Mouse (Mus musculus) granulocyte monocyte progenitor cell, adult 5-6 weeks (primary cell): ENCODE results near the gene E430018J23Rik. TPM values are rescaled to one million over a fixed set of nuclear protein-coding genes. Genes with fewer than 3 reads are reported as not detected.
"Not testable (repeated sequence)": the region's sequence is repeated elsewhere in the genome, so short reads cannot be mapped to it uniquely, and the experiment has no call there.

Experiments used
- ATAC-seq: replicated peaks from 2 replicates; pipeline ENCODE4 v1.8.0; 2016; ENCODE audit warnings: mild to moderate bottlenecking, moderate TSS enrichment, inconsistent platforms; ENCODE audit not compliant: poor library complexity, severe bottlenecking
- total RNA-seq, 2 experiments: library from RNA; stranded (forward) in 1 of 2; stranded (reverse) in 1 of 2; fragments of 200-712, 200-1000 nt in 1 of 2; fragments of >200 nt in 1 of 2; fragmentation: Nextera tagmentation in 1 of 2; gene quantifications; 2 replicates each; pipeline ENCODE4 v1.2.3; 2014 to 2017

E430018J23Rik gene
- total RNA-seq (2014; fragmentation: Nextera tagmentation) (2.5 TPM in 1 of 2 replicates, not detected in the other), total RNA-seq (2017) (4.2 and 8.9 TPM in 2 replicates)

DNA sequence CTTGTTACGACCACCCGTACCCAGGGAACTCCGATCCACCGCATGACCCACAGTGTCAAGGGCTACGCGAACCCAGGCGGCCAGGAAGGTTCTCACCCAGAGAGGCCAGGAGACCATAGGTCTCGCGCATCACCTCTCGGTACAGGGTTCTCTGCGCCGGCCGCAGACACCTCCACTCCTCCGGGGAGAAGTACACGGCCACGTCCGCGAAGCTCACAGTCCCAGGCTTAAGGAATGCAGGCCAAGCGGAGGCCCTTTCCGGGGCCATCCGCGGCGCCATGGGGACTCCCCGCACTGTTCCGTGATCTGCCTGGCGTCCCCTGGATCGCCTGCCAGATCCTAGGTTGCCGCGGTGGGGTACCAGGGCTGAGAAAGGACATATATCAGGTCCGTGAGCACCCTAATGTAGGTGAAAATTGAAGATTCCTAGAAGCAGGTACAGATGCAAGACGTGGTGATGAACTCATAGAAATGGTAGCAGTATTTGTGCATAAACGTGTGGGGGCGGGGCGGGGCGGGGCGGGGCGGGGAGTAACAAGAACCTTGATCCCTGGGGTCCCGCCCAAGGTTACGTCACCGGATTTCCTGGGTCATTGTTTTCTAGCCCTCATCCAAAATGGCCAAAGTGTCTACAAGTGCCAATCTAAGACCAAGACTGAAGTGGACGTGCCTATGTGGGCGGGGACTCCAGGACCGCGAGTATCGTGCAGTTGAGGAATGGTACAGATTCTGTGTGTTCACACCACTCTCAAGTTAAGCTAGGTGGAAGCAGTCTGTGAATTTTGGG is at the start of gene E430018J23Rik:
Gene E430018J23Rik (minus strand): TSS at position 473 of the 787 bp plus-strand sequence.
- ATAC-seq, result peak; percentile 96

DNA sequence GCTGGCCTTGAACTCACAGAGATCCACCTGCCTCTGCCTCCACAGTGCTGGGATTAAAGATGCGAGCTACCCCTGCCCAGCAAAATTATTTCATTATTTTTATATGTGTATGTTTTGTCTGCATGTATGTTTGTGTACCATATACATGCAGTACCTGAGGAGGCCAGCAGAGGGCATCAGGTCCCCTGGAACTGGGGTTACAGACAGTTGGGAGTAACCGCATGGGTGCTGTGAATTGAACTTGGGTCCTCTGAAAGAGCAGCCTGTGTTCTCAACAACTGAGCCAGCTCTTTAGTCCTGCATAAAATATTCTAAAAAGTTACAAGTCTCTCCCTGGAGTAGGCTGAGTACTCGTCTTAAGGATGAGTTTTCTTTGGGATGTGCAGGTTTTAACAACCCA is 44.3 kb upstream of the E430018J23Rik start:
- 0 out of 2 replicates have a peak, but pooled peaks have one; percentile 27 for ATAC-seq

DNA sequence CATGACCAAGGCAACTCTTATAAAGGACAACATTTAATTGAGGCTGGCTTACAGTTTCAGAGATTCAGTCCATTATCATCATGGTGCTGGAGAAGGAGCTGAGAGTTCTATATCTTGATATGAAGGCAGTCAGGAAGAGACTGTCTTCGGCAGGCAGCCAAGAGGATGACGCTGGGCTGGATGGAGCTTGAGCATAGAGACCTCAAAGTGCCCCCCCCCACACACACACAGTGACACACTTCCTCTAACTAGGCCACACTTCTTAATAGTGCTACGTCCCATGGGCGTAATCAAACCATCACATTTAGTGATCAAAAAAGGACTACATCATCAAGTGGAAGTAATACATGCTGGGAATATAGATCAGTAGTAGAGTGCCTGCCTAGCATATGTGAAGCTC is 41.8 kb upstream of the E430018J23Rik start:
- no peak for ATAC-seq

DNA sequence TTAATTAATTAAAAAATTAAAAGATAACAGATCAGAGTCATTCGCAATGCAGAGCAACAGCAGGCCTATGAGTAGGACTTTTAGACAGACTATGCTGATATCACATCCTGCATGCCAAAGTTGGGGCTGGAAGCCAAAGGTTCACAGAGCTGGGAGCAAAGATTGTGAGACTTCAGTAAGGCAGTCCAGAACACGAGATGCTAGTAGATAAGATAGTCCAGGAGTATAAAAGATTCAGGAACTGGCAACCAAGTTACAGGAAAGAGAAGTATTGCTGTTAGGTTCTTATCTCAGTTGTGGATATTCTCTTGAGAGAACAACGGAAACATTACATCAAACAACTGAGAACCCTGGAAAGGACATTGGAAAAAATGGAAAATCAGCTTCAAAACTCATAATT is 32.9 kb upstream of the E430018J23Rik start:
- ATAC-seq, result no peak

DNA sequence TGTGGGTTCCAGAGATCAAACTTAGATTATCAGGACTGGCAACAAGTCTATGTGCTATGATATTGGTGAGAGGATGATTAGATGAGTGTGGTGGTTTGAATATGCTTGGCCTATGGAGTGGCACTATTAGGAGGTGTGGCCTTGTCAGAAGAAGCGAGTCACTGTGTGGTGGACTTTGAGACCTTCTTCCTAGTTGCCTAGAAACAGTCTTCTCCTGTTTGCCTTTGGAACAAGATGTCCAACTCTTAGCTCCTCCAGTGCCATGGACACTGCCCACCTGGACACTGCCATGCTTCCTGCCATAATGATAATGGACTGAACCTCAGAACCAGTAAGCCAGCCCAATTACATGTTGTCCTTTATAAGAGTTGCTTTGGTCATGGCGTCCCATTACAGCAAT is 32.5 kb upstream of the E430018J23Rik start:
- ATAC-seq, result no peak

DNA sequence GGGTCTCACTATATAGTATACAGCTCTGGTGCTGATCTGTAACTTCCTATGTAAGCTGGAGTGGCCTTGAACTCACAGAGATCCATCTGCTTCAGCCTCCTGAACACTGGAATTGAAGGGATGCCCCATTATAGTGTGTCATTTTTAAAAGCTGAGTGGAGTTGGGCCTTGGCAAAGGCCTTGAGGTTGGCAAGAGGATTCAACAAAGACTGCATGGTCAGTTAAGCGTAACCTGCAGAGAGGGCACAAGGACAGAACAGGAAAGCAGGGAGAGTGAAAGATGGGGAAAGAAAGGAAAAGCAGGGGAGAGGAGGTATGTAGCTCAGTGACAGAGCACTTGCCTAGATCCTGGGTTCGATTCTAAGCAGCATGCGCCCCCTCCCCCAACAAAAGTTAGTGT is 31.9 kb upstream of the E430018J23Rik start:
- no peak for ATAC-seq

DNA sequence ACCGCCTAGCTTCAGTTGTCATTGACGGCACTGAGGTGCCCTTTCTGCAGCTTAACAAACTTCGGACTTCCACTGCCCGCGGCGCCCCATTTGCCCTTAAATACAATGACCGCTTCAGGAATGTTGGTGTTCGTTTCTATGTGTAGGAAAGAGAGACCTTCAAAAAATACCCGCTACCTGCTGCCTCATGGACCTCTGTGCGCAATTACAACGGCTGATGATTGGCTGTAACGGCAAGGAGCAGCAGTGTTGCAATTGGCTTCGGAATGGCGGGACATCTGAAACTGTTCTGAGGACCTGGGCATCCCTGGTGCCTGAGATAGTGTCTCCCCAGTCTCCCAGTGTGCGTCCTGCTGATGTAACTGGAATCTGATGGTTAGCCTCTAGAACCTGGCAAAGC is 28.8 kb upstream of the E430018J23Rik start:
- ATAC-seq, result peak; percentile 56

DNA sequence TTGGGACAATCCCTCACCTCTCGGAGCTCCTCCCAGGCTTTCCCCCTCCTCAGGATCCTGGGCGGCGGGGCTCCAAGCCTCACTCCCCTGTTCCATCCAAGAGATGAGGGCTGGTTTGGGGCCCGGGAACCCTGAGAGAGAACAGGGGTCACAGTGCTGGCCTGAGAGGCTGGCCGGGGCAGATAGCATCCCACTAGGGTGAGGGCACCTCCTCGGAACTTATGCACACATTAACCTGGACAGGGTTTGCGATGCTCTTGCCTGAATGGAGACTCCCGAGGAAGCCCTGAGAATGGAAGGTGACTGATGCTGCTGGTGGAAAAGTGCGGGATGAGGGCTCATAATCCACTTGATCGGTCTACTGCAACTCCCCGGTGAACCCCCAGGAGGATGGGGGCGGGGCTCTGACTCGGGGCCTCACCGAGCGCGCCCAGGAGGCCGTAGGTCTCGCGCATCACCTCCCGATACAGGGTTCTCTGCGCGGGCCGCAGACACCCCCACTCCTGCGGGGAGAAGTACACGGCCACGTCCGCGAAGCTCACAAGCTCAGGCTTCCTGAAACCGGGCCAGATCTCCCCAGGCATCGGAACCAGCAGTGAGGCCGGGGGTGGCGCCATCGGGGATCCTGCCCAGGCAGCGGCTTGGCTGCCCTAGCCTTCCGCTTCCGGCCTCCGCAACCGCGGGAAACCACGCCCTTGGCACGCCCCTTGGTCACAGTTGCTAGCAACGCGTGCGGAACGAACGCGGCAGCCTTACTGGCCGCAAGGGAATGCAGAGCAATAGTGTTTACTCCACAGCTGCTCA is 28.2 kb upstream of the E430018J23Rik start, which contains the start of gene Zfp688:
Gene Zfp688 (minus strand): TSS at position 681 of the 804 bp plus-strand sequence.
- peak; percentile 97 for ATAC-seq

DNA sequence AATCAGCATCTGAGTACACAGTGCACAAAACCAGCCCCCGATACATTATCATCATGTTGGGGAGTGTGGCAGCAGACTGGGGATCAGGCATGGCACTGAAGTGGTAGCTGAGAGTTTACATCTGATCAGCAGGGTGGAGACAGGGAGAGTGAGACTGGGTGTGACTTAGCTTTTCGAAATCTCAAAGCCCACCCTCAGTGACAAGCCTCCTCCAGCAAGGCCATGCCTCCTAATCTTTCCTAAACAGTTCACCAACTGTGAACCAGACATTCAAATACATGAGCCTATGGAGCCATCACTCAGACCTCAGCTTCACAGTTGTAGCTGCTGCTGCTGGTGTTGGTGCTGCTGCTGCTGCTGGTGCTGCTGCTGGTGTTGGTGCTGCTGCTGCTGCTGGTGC is 18.0 kb upstream of the E430018J23Rik start:
- ATAC-seq, result no peak

DNA sequence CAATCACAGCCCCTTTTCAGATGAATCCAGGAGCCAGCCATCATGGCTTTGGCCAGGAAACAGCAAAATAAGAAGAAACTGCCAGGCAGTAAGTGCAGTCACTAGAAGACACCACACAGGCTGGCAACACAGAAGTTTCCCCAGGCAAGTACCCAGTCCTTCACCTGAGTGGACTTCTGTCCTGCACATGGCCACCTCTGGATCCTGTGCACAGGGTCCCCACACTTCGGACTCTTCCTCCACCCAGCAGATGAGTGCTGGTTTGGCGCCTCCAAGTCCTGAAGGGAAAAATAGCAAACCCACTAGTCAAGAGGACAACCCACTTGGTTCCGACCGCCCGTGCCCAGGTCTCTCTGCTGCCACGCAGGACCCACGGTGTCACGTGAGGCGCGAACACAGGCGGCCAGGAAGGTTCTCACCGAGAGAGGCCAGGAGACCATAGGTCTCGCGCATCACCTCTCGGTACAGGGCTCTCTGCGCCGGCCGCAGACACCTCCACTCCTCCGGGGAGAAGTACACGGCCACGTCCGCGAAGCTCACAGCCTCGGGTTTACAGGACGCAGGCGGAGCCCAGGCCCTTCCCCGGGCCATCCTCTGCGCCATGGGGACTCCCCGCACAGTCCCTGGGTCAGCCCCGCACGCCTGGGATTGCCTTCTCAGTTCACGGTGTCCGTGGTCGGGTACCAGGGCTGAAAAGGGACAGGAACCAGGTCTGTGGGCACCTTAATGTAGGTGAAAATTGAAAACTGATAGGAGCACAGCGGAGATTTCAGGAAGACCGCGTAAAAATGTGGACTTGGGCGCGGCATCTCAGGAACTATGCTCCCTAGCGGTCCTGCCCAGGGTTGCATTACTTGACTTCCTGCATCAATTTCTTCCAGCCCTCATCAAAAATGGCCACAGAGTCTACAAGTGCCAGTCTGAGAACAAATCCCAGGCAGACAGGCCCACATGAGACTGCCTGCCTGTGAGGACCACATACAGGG is 12.9 kb upstream of the E430018J23Rik start, which contains the start of gene Zfp764:
Gene Zfp764 (minus strand): TSS at position 821 of the 986 bp plus-strand sequence.
- peak; percentile 89 for ATAC-seq

DNA sequence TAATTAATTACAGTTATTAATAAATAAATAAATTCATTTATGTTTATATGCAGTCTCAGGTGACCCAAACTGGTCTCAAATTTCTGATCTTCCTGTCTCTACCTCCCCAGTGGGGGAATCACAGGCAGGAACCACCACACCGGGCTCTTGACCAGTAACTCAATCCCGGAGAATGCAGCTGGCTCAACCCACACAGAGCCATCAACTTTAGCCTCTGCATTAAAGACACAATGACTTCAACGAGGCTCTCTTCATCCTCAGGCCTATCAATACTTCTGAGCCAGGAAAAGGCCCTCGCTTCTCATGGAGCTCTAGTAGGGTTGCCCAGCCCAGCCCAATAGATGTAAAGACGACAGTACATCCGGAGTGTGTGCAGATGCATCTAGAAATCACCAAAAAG is 10.7 kb upstream of the E430018J23Rik start:
- ATAC-seq, result not testable (repeated sequence)

DNA sequence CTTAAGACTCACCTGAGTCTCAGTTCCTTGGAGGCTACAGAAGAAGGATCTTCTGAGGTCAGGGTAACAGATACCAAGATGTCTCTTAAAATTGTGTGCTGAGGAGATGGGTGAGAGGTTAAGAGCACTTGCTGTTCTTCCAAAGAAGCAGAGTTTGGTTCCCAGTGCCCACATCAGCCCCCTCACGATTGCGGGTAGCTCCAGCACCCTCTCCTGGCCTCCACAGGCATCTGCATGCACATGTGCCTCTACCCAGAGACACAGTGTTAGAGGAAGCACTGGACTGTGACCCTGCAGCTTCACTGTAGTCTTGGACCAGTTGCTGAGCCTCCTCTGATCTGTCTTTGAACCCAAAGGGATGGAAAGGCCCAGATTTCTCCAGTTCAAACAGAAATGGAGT is 9.6 kb upstream of the E430018J23Rik start:
- no peak; the same call in 1 of the 2 replicates for ATAC-seq

DNA sequence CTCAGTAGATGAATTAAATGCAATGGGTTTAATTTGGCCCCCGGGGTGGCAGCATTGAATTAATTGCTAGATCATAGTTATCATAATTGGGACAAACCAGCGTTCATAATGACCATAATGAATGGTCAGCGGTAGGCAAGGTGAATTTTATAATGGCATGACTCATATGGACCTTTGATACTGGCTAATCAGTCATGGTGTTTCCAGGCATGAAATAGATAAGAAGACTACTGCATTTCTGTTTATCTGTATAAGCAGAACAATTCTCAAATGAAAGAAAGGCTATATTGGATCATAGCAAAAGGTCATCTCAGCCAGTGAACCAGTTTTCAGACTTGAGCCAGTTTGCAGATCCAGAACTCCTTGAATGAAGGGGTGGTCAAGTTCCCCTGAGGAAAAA is 6.9 kb upstream of the E430018J23Rik start:
- no peak for ATAC-seq

DNA sequence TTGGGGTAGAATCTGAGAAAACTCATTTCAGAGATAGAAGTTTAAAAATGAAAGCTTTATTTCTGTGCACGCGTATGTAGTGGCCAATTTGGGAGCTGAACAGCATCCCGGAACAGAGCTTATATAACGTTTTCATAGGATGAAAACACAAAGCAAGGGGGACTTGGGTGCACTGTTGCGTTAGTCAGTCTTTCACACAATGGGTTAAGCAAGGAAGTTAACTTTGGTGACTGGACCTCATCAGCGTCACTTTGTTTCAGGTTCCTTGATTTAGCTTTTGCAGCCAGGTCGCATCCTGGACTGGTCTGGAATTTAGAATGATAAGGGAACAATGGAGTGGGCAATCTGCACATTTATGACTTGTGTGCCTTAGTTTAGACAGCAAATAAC is 510 bp upstream of the E430018J23Rik start:
- ATAC-seq, result peak; percentile 33; the same call in 1 of the 2 replicates

DNA sequence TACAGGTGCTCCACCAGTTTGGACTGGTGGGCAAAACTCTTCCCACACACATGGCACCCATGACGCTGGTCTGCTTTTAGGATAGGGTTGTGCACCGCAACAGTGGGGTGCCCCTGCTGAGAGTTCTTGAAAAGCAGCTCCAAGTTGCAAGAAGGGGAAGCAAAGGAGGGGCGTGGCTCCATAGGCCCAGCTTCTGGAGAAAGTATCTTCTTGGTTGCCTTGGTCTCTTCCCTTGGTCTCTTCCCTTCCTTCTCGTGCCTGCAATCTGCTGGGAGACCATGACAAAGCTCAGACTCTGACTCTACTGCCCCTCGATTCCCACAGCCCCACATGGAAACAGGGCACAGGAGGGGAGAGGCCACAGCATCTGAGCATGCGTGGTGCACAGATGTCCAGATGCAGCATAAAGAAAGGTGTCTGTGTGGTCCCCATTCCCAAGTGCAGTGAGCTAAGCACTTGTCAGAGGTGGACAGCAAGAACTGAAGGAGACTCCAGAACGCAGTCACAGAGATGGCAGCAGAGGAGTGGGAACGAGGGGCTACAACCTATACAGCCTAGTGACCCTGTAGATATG is 1.1 kb downstream of the E430018J23Rik start:
- peak; percentile 22 for ATAC-seq

DNA sequence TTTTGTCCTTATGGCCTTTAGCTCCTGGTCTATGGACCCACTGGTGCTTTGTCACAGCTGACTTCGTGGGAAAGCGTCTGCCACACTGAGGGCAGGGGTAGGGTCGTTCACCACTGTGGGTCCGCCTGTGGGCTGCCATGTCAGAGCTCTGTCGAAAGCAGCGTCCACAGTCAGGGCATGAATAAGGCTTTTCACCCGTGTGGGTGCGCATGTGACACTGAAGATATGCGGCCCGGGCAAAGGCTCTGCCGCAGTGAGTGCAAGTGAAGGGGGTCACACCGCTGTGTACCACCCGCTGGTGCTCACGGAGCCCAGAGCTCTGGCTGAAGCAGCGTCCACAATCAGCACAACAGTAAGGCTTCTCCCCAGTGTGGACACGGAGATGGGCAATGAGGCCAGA is 1.9 kb downstream of the E430018J23Rik start:
- ATAC-seq, result no peak

DNA sequence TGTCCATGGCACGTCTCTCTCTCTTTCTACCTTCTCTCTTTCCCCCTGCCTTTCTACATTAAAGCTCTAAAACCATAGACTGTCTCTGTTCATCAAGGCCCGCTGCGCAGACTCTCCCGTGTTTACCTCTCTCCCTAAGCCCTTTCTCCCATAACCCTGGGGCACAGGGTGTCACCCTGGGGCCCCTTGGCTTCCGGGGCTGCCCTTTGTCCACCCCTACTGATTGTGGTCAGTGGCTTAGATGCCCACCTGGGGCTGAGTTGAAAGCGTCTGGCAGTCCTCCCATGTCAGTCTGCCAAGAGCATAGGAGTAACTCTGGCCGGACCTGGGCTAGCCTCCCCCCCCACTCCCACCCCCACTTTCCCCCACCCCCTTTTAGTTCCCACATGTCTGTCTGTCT is 3.1 kb downstream of the E430018J23Rik start:
- ATAC-seq, result no peak

DNA sequence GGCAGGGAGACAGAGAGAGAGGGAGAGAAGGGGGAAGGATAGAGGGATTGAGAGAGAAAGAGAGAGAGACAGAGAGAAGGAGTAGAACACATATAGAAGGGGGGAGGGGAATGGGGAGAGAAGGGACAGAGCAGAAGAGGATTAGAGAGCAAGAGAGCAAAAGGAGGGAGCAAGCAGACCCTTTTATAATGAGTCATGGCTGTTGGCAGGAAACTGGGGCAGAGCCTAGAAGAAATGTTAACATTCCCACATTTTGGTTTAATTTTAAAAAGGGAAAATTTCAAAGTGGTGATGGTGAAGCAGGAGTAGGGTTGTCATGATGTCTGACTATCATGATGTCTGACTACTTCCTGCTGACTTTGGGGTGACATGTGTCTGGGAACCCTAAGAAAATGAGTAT is 5.2 kb downstream of the E430018J23Rik start:
- not testable (repeated sequence) for ATAC-seq

DNA sequence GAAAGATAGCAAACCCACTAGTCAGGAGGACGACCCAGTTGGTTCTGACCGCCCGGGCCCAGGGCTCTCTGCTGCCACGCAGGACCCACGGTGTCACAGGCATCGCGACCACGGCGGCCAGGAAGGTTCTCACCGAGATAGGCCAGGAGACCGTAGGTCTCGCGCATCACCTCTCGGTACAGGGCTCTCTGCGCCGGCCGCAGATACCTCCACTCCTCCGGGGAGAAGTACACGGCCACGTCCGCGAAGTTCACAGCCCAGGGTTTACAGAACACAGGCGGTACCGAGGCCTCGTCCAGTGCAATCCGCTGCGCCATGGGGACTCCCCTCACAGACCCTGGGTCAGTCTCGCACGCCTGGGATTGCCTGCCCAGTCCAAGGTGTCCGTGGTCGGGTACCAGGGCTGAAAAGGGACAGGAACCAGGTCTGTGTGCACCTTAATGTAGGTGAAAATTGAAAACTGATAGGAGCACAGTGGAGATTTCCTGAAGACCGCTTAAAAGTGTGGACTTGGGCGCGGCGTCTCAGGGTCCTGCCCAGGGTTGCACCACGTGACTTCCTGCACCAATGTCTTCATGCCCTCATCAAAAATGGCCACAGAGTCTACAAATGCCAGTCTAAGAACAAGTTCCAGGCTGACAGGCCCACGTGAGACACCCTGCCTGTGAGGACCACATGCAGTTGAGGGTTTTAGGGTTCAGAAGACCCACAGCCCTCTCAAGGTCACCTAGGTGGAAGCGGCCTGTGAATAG is 6.6 kb downstream of the E430018J23Rik start, which contains the start of gene 9130019O22Rik:
Gene 9130019O22Rik (minus strand): TSS at position 526 of the 752 bp plus-strand sequence.
- ATAC-seq, result peak; percentile 94
